Mouse (Mus musculus) gastrocnemius, postnatal 10 days (tissue): ENCODE data around the gene Churc1. TPM values are rescaled to one million over a fixed set of nuclear protein-coding genes. Genes with fewer than 3 reads are reported as not detected.
"Not testable (repeated sequence)": the region's sequence is repeated elsewhere in the genome, so short reads cannot be mapped to it uniquely, and the experiment has no call there.

Source experiments
- DNase-seq: peaks from one replicate; pipeline ENCODE4 v3.0.0; 2021; ENCODE audit warnings: mixed read lengths
- total RNA-seq, 2 experiments: library from RNA; stranded (reverse); gene quantifications; 2 replicates each; pipeline ENCODE4 v1.2.3; 2021

Gene Churc1
- total RNA-seq, 2 experiments from 2014 or later: 48.1 to 55.1 TPM

DNA sequence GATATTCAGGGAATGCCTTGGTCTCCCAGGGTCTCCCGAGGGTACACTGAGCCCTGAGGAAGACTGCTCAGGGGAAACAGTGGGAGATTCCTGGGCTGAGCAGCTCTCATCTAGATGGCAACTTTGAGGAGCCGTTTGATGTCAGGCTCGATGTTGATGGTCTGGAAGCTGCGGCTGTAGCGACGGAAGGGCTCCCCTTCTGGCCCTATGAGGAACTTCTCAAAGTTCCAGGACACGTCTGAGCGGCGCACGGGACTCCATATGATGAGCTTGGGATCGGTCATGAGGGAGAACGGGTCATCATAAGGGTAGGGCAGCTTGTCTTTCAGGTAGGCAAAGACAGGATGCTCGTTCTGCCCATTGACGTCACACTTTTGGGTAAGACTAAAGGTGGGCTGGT, 27.2 kb downstream of the Churc1 start:
- not testable (repeated sequence) for DNase-seq

DNA sequence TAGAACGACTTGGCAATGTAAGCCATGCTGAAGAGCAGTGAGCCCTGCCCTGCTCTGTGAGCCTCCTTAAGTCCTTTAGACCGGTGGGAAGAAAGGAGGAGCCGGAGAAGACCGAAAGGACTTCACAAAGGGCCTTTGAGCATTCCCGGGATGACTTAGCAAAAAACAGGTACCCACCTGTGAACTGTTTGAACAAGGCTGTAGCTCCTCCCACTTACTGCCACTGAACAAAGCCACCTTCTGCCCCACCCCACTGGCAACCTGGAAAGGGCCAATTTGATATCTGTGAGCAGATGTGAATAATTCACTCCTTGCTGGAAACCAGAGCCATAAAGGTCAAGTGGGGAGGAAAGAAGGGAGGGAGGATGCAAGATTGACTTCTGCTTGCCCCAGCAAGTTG, 30.0 kb downstream of the Churc1 start, which contains the start of gene Gpx2:
Gene Gpx2, minus strand, starts transcription at position 205 of the 400 bp plus-strand sequence.
- DNase-seq: no peak

DNA sequence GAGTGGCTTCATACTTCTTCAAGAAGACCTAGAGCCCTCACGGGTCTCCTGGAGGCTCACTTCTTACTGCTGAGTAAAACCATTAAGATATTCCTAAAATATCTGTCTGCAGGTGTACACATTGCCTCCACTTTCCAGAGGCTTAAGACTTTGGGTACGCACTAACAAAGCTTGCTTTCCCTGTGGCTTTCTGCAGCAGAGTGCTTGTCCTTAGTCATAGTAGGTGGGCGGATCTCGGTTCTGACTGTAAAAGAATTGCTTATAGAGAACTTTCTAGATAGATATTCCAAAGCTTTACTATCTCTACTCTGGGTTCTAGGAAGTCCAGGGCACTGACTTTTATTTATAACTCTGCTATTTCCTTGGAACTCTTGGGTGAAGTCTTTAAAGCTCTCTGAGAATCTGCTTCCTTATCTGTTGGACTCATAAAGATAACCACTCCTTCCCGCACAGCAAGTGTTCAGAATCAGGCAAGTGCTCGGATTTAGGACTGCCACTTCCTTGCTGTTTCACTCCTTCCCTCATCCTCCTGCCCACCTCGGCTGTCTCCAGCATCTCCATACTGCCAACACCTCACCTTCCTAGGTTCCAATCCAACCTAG, 31.7 kb downstream of the Churc1 start:
- no peak for DNase-seq

- no peak for DNase-seq
Measured at GRCm38 (mm10) chr12:76798008-76798720, 32.8 kb downstream of the Churc1 start.

GRCm38 (mm10) chr12:76803028-76803427, 37.7 kb downstream of the Churc1 start:
- no peak for DNase-seq

DNA sequence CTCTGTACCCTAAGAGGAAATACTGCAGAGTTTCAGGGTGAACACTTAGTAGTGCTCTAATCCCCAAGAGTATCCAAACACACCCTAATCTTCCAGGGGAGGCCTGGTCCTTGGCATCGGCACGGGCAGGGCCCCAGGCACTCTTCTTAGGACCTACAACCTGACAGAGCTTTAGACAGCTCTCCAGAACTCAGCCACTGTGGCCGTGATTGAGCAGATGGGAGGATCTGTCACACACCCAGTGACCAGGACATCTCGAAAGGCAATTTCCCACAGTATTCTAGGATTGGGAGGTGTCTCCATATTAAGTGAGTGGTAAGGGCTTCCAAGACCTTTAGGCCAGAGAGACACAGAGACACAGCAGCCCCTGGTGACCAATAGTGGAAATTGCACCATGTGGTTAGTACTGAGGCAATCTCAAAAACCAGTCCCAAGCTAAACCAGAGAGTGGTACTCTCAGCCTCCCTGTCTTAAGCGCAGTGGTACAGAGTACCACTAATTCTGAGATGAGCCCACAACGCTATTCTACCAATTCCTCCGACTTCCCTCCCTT, 38.4 kb downstream of the Churc1 start:
- DNase-seq: peak; percentile 33

- DNase-seq: no peak
Measured at GRCm38 (mm10) chr12:76805056-76805811, 39.9 kb downstream of the Churc1 start.

DNA sequence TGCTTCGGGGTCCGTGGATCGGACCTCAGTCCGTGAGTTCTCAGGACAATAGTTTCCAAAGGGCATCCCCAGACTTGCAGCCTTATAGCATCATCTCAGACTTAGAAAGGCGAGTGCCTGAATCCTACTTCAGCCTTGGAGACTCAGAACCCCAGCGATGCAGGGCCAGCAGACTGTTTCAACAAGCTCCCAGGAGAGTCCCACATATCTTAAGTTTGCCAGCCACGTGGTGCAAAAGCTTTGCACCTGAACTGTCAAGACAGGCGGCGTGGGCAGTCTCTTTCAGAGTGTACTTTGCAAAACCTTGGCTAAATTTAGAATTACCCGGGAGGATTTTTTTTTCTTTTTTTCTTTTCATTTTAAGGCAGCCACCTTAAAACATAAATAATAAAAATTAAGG, 42.5 kb downstream of the Churc1 start:
- no peak for DNase-seq

DNA sequence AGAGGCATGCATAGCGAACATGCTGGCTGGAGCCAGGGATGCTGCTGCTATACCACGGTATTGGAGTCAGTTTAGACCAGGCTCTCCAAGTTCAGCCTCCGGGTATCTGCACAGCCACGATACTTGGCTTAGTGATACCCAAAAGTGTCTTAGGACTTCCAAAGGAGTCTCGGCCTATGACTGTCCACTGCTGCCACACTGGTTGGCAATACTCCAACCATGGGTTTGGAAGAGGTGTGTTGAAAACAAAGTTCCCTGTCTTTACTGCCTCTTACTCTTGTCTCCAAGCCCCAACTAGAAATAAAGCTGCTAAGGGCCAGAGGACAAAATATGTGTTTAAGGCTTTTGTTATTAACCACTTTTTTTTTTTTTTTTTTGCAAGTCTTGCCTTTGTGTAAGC, 45.2 kb downstream of the Churc1 start:
- DNase-seq: no peak

DNA sequence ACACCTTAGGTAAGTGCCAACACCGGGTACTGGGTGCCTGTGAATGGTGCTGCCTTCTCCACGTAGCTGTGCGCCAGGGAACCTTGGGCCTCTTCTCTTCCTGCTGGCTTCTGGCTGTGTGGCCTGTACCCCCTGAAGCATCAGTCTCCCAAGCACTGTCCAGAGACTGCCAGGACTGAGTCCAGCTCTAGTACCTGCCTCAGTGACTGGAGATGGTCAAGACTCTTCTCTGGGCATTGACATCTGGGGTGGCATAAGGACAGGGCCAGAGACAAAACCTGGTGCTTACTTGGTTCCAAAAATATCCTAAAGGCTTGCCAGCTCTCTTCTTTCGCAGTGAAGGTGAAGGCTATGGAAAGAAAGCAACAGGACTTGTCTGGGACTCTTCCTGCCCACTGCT, 45.7 kb downstream of the Churc1 start:
- no peak for DNase-seq

DNA sequence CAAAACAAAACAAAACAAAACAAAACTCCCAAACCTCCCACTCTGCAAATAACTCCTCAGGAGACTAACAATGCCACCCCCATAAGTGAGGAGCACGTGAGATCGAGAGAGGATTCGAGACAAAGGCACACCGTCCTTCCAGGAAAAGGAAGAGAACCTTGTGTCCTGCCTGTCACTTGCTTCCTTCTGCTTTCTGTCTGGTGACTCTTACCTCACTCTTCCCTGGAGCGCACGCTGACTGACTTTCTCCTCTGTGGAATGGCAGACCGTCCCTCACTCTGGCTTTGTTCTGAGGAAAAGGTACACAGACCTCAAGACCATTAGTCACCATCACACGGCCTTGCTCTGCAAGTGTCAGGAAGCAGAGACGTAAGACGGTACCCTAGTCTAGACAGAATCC, 48.2 kb downstream of the Churc1 start:
- DNase-seq: no peak

GRCm38 (mm10) chr12:76814120-76814519, 48.8 kb downstream of the Churc1 start:
- DNase-seq: no peak

GRCm38 (mm10) chr12:76816720-76817119, 51.4 kb downstream of the Churc1 start:
- DNase-seq: no peak

- DNase-seq: no peak
Measured at GRCm38 (mm10) chr12:76817176-76817575, 51.8 kb downstream of the Churc1 start.

DNA sequence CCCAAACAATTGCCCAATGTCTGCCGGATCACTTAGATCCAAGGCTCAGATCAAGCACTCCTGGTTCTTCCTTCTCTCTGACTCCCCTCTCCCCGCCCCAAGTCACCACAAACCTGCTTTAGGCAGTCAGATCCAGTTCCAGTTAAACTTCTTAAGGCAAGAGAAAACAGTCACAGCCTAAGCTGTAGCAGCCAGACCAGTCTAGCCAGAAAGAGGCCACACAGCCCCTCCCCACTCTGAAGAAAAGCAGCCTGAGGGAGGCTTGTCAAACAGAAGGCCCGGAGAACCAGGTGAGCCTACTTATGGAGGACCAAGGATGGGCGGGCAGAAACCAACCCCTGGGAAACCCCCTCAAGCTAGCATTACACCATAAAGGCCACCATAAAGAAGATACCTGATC, 52.8 kb downstream of the Churc1 start:
- no peak for DNase-seq

DNA sequence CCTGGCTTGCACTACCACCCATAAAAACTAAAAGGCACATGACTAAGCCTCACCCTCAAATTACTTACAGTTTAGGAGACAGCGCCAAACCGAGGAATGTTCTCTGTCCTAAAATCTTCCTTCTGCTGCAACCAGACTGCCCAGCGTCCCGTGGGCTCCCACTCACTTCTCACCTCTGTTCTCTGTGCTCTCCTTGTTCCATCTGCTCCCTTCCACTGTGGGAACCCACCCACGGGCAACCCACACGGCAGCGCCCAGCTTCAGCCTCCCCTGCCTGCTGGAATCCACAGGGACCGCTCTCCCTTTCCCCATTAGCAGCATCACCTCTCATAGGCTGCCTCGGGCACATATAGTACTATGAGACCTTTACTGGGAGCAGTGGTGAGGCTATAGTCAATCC, 53.6 kb downstream of the Churc1 start:
- DNase-seq: no peak

DNA sequence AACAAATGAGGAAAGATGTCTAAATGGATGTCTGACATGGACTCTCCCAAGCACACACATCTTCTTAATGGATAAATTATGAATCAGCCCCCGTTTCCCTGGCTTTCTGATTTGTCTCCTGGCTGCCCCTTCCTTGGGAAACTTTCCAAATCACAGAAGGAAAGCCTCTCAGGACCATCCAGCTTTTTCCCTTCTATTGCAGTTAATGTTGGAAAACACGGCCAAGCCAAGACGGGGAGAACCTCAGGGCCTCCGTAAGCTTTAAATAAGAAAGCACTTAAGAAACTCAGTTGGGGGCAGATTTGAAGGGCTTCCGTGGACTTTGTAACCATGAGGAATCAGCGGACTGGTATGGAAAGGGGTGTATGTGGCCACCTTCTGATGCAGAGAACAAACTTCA, 54.5 kb downstream of the Churc1 start:
- no peak for DNase-seq

DNA sequence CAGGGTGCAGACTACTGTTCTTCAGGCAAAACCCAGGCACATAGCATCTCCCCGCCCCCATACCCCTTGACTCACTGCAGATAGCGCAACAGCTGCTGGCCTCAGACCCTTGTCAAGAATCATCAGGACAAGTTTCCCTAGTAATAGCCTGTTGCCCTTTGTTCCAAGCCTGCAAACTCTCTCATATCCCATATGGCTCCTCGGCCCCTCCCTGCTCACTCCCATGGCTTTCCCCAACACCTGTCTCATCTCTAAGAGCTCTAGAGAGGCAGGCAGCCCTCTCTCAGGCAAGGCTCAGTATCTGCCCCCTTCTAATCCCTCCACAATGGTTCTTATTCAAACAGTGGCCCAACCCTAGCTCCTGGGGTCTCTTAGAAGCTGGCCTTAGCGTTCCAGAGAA, 55.3 kb downstream of the Churc1 start:
- no peak for DNase-seq

DNA sequence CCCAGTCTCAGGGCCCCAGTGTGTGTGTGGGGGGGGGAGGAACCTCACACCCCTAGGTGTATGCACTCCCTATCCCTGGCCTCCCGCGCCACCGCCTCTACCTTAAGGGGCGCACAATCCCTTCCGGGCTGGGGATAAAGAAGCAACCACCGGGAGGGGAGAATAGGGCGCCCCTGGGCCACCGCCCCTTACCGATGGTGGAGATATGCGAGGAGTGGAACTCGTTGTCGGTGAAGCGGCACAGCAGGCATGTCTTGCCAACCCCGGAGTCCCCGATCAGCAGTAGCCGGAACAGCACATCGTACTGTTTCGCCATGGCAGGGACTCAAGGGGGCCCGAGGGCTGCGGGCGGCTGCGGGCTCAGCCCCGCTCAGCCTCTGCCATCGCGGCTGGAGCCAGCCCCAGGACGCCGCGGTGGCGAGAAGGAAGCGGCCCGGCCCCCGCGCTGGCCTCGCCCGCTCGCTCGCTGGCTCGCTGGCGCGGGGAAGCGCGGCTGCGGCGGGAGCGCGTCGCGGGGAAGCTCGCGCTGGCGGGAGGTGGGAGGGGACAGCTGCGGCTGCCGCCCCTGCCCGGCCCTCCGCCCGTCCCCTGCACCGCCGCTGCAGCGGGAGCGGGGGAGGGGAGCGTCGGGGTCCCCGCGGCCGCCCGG, 56.8 kb downstream of the Churc1 start:
- peak; percentile 47 for DNase-seq

- peak; percentile 20 for DNase-seq
Measured at GRCm38 (mm10) chr12:76822651-76823041, 57.3 kb downstream of the Churc1 start, which contains the start of gene Rab15. TSS of gene Rab15 (minus strand) at chr12:76822908.

GRCm38 (mm10) chr12:76825283-76825682, 59.9 kb downstream of the Churc1 start:
- DNase-seq: no peak

- DNase-seq: no peak
Measured at GRCm38 (mm10) chr12:76832704-76833103, 67.4 kb downstream of the Churc1 start.
